Mouse (Mus musculus) fibroblast of lung, adult 2 months (primary cell): ENCODE measurements around the gene Shisa6.
A peak's percentile ranks its signal among the peaks of the same experiment; 100 is the strongest.

Experiments
- DNase-seq: peaks from one replicate; pipeline ENCODE4 v3.0.0-alpha.2; 2011; ENCODE audit warnings: low read depth

Gene Shisa6

GRCm38 (mm10) chr11:66525371-66526045, at the start of gene Shisa6:
Gene Shisa6, minus strand, starts transcription at chr11:66525964.
- DNase-seq = no peak

GRCm38 (mm10) chr11:66573888-66574287, 48.1 kb upstream of the Shisa6 start:
- DNase-seq = no peak

DNA sequence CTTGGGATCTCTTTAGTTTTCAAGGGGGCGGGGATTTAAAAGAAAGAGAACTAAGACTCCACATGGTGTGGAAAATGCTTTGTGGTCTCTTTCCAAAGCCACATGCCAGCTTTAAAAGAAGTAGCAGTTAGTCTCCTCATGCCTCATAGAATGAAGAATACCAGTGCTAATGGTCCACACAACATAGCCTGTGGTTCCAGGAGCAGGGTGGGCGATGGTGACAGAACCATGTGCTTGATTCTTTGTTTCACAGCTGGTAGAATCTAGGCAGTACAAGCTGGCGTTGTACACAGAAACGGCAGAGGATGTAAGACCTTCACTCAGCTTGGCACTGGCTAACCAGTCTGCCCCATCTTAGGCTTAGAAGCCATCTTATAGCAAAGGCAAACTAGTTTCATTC, 43.3 kb upstream of the Shisa6 start:
- DNase-seq = no peak

GRCm38 (mm10) chr11:66568386-66568791, 42.6 kb upstream of the Shisa6 start:
- DNase-seq = no peak

GRCm38 (mm10) chr11:66567382-66567781, 41.6 kb upstream of the Shisa6 start:
- DNase-seq = no peak

DNA sequence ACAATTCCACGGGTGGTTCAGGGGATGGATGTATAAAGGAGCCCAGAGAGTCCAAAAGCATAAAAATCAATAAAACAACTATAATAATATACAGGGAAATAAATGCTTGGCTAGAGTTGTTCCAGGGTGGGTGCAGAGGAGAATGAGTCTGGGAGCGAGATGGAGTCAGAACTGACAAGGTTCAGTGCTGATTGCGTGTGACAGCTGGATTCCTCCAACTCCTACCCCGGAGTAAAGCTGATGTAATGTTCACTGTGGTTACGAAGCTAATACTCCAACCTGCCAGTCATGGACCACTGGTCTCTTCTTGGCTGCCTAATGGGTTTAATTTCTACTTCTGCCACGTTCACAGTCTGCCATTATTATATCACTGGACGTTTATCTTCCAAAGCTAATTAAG, 36.5 kb upstream of the Shisa6 start:
- no peak for DNase-seq

- DNase-seq = no peak
These were observed 12.1 kb upstream of the Shisa6 start for GRCm38 (mm10) chr11:66537820-66538219.

DNA sequence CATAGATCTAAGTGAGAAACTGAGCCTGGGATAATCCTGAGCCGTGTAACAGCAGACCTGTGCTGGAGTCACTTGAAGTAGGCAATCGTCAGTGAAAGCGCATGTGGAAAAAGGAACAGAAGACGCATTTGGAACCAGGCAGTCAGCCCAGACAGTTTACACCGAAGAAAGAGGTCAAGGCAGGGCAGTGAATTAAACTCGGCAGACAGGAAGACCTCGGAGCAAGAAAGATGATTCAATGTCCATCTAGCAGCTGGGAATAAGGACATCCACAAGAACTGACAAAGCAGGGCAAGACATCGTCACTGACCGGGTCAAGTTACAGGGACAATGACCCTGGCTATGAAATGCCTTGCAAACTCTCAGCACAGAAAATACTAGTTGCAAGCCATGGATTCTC, 10.1 kb upstream of the Shisa6 start:
- no peak for DNase-seq

GRCm38 (mm10) chr11:66535156-66535555, 9.4 kb upstream of the Shisa6 start:
- DNase-seq = no peak

DNA sequence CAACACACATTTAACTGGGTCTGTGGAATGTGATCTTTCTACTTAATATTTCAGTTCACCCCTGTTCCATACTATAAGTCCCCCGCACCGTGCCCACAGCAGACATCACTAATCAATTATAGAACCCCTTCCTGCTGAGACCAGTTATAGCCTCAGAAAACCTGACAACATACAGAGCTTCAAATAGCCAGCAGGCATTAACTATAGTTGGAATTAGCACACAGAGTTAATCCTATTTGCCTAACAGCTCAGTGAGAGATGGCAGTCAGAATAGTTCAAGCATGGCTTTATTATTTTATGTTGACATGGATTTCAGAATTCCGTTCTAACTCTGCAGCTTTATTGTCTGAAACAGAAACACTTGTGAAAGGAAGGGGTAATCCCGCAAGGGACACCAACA, 8.5 kb upstream of the Shisa6 start:
- no peak for DNase-seq

- no peak for DNase-seq
These were observed 2.4 kb upstream of the Shisa6 start for GRCm38 (mm10) chr11:66528146-66528545.

- no peak for DNase-seq
These were observed 1.6 kb upstream of the Shisa6 start for GRCm38 (mm10) chr11:66527343-66527742.

DNA sequence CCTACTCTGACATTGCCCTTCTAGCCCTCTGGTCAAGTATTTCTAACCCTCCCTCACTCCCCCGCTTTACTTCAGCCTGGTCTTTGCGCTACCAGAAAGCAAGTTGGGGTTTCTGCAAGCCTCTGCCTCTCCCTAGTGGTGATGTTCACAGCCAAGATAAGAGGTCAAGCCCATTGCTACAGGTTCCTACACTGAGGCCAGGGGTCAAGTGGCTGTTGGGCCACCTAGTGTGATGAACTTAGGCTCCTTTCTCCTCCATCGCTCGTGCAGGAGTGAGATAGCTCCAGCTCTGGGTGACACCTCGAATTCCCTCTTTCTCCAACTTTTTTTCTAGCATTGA, 1.2 kb upstream of the Shisa6 start:
- DNase-seq = no peak

DNA sequence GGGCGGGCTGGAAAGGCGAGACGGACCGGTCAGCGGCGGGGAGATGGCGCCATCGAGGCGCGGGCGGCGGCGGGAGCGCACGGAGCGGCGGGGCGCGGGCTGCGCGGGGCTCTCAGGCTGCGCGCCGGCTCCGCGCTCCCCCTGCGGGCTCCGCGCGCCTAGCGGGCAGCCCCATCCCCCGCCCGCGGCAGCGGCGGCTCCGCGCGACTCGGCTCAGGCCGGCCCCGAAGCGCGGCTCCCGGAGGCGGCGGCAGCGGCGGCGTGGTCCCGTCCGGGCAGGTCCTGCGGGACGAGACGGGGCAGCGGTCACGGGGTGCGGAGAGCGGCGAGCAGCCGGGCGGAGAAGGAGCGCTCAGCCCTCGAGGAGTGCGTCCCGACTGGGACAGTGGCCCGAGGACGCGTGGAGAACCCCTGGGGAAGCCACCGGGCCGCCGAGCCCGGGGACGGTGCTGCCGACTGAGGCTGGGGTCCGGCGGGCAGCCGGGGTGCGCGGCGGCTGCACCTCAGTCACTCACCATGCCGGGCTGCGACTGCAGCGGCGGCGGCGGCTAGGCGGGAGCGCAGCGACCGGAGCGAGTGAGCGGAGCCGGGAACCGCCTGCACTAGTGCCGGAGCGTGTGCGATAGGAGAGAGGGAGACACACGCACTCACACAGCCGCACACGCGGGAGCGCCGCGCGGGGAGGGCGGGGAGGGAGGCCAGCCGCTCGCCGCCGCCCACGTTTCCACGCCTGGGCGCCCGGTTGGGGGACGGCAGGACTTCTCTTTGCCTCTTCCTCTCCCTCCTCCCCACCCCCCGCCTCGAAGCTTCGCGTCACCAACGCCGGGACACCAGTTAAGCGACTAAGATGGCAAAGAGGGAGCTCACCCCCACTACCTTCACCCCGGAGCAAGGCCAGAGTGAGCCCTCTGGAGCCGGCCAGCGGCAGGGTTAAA, 549 bp upstream of the Shisa6 start:
- DNase-seq = no peak

DNA sequence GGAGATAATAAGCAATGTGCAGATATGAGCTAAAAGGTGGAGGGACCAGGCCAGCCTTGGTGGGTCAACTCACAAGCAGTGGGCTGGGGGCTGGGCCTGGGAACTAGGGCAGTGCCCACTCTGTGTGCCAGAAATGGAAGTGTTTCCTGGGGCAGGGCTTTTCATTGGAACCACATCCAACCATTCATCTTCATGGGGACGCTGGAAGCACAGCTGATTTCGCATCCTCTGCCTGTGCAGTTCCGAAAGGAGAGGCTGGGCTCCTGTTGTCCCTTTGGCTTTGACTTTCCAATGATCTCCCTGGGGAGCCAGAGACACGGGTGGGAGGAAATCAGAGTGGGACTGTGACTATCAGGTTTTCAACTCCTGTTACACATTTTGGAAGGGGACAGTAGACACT, 1.5 kb downstream of the Shisa6 start:
- DNase-seq = no peak

GRCm38 (mm10) chr11:66522376-66522775, 3.4 kb downstream of the Shisa6 start:
- DNase-seq = no peak

DNA sequence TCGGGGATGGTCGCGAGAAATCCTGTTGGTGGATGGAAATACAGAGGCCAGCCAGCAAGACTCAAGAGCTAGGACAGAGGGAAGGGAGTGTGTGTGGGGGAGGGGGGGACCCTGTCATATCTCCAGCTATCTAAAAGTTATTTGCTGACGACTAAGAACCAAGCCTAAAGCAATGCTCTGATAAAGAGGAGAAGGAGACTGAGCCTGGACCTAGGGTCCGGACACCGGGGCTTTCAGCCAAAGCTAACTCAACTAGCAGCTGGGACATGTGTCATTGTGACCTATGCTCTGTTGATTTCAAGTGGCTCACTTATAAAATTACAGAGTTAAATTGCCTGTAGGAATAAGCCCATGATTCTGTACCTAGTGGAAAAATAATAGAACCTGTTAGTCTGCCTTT, 6.4 kb downstream of the Shisa6 start:
- no peak for DNase-seq

DNA sequence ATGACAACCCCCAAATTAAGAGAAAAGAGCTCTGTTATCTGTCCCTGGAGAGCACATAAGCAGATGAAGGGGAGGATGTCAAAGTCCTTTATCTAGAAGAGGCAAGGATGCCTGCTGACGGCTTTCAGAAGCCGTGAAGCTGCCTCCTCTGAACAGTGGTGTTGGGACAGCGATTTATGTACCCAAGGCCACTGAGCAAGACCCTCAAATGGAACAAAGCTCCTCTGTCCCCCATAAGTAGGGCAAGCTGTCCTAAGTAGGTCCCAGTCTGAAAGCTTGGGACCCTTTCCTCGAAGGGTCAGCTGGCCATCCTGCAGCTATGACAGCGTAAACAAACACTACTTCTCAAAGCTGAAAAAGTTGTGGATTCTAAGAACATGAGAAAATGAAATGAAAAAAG, 11.4 kb downstream of the Shisa6 start:
- DNase-seq = no peak

- no peak for DNase-seq
These were observed 24.8 kb downstream of the Shisa6 start for GRCm38 (mm10) chr11:66500951-66501350.

DNA sequence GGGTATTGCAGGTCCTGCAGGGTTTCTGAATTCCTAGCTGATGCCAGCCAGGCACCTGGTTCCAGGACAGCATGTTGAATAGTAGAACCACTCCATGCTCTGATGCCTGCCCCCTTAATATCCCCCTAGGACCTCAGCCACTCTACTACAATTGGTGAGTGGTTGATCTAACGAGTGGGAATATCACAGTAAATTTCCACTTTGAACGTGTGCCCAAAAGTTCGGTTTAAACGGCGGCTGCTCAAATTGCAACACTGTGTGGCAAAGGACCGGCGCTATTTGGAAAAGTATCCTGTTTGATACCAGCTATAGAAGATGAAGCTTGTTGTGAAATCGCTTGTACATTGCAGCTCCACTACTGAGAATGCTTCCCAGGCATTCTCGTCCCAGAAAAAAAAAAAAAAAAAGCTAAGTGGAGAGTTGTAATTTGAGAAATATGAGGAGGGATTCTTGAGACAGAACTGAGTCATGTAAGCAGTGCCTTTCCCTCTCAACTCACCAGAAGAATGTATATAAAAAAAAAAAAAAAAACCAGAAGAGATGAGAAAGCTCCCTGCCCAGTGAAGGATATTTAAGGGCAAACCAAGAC, 26.8 kb downstream of the Shisa6 start:
- DNase-seq = peak; percentile 8

- no peak for DNase-seq
These were observed 29.5 kb downstream of the Shisa6 start for GRCm38 (mm10) chr11:66496235-66496634.

- DNase-seq = no peak
These were observed 31.4 kb downstream of the Shisa6 start for GRCm38 (mm10) chr11:66494391-66494790.

DNA sequence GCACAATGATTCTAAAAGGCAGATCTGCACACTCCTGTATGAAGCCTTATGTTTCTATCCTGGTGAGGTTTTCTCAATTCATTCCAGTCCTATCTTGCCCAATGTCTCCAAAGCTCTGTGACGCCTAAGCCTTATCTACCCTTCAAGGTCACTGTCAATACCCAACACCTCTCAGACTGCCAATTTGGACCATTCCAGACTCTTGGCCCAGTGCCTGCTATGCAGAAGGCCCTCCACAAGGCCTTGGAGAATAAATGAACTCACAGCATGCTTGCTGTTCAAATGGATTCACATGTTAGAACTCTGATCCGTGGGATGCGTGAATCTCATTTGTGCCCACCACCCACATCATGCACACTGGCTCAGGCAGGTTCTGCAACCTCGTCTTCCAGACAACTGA, 38.0 kb downstream of the Shisa6 start:
- no peak for DNase-seq
